Mouse (Mus musculus) lung, adult 2 months (tissue): ENCODE measurements at regions not wholly inside any gene's neighbourhood (a gene's known extent, or its start where the extent isn't known, plus 50 kb on each side); places are given as distances from the start of the nearest gene placed in this dataset.

Experiments used
- DNase-seq: peaks from one replicate; pipeline ENCODE4 v3.0.0; 2022
- H3K4me1 ChIP-seq: fragments of 200-500 bp; 2 replicates; pipeline ENCODE4 v1.6.1; 2011; ENCODE audit warnings: low read length; ENCODE audit not compliant: control insufficient read depth, insufficient read depth
- H3K4me3 ChIP-seq: fragments of 200-500 bp; replicated peaks from 2 replicates; pipeline ENCODE3; 2011; ENCODE audit warnings: low read depth, mild to moderate bottlenecking, control low read depth, low read length; ENCODE audit errors: extremely low read depth
- CTCF ChIP-seq: fragments of 200-500 bp; IDR thresholded peaks from 2 replicates; pipeline ENCODE4 v1.5.1; 2011; ENCODE audit warnings: mild to moderate bottlenecking, low read length, control low read depth; ENCODE audit not compliant: insufficient read depth
- POLR2A ChIP-seq: fragments of 200-500 bp; IDR thresholded peaks from 2 replicates; pipeline ENCODE4 v1.6.1; 2011; ENCODE audit warnings: low read depth, mild to moderate bottlenecking, control low read depth, low read length, borderline replicate concordance; ENCODE audit errors: extremely low read depth
- WGBS: fragments of 180-500 bp; shearing (Covaris S2); methylation state at CpG from one replicate; pipeline ENCODE4 v1.1.7; 2018; 5-methylcytosine and 5-hydroxymethylcytosine counted together

- Histone ChIP-seq H3K4me3 (no peak overlapping the region), H3K4me1 (no peaks in the 10 kb centered on the region)
- TF ChIP-seq POLR2A (no peak), CTCF (no peak)
- no peak for DNase-seq
- WGBS: 55% methylated on average over 2 of the region's 2 CpGs
Measured at GRCm38 (mm10) chrX:97434327-97434726, 57.3 kb upstream of the Eda2r start.

- H3K4me1 ChIP-seq: no peaks in the 10 kb centered on the region
- H3K4me3 ChIP-seq: peak overlapping the region; percentile 45
- TF ChIP-seq CTCF: no peak
- no peak for TF ChIP-seq POLR2A
- peak; percentile 25 for DNase-seq
- WGBS: 20% methylated on average over 6 of the region's 6 CpGs
Measured at GRCm38 (mm10) chrX:97431391-97431803, 54.4 kb upstream of the Eda2r start.
